Mouse (Mus musculus) right cerebral cortex, postnatal 10 days (tissue): Measurements from ENCODE around the gene Gprin3.
"Not testable (repeated sequence)": the region's sequence is repeated elsewhere in the genome, so short reads cannot be mapped to it uniquely, and the experiment has no call there.

ENCODE experiments used
- DNase-seq, 2 experiments: peaks; one replicate each; pipeline ENCODE4 v3.0.0; 2021; ENCODE audit warnings: low spot score in 2 of 2

Gprin3 gene

GRCm38 (mm10) chr6:59351108-59351789, 74.8 kb downstream of the Gprin3 start:
- DNase-seq, result no peak

- no peak for DNase-seq
These were observed 77.4 kb downstream of the Gprin3 start for GRCm38 (mm10) chr6:59348673-59349072.

GRCm38 (mm10) chr6:59341146-59341545, 84.9 kb downstream of the Gprin3 start:
- DNase-seq, result no peak

GRCm38 (mm10) chr6:59328297-59328696, 97.8 kb downstream of the Gprin3 start:
- DNase-seq, result no peak

GRCm38 (mm10) chr6:59315868-59316267, 110.2 kb downstream of the Gprin3 start:
- DNase-seq, result no peak

GRCm38 (mm10) chr6:59315090-59315489, 111.0 kb downstream of the Gprin3 start:
- DNase-seq, result no peak

- DNase-seq, result no peak
These were observed 112.9 kb downstream of the Gprin3 start for GRCm38 (mm10) chr6:59313162-59313561.

- DNase-seq, result no peak
These were observed 114.9 kb downstream of the Gprin3 start for GRCm38 (mm10) chr6:59311241-59311640.

- not testable (repeated sequence) for DNase-seq
These were observed 121.7 kb downstream of the Gprin3 start for GRCm38 (mm10) chr6:59304235-59304942.

- no peak for DNase-seq
These were observed 123.1 kb downstream of the Gprin3 start for GRCm38 (mm10) chr6:59303031-59303430.
